Mouse (Mus musculus) leukemia stem cell, adult 10-12 weeks (primary cell): ENCODE results near the gene Stat4. TPM values are rescaled to one million over a fixed set of nuclear protein-coding genes. Genes with fewer than 3 reads are reported as not detected.

Experiments used
- polyA plus RNA-seq: library from polyadenylated mRNA; stranded (reverse); fragments of >175 nt; gene quantifications from 2 replicates; pipeline ENCODE4 v1.2.3, GENCODE M21; 2012; ENCODE audit warnings: low replicate concordance

Gene Stat4
- 0.23 TPM in 1 of 2 replicates, not detected in the other for polyA plus RNA-seq

GRCm38 (mm10) chr1:51986848-51987247 is at the start of gene Stat4:
Gene Stat4 (plus strand): TSS chr1:51987148.

DNA sequence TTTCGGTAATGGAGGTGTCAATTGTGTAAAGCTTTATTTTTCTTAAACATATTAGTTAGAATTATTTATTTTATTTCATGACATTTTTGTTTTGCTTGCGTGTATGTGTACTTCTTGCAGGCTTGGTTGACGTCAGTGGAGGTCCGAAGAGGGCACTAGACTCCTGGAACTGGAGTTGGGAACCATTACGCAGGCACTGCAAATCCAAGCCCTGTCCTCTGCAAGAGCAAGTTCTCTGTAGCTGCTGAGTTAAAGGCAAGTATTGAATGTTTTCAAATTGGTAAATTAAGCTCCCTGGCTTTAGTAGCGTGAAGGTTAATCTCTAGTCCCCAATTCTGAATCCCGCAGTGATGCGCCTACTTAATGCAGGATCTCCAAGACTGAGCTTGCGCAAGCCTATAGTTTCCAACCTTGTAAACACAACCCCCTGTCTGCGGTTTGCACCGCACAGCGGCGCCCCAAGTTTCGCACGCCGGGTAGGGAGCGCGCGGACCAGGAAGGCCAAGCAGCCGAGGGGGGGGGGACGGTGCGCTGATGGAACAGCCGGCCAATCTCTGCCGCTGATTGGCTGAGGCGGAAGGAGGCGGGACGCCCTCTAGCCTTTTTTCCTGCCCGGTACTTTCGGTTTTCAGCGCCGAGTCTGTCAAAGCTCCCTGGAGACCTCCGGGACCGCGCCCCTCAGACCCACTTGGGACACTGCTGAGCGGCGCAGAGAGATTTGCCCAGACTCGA is 132.1 kb downstream of the Stat4 start, which contains the start of gene Stat1:
Gene Stat1 (plus strand): TSS at position 581 of the 732 bp plus-strand sequence.

Other genes with a start within 250 kb of the Stat4 start
- gene Myo1b, start 71.1 kb upstream of the Stat4 start, polyA plus RNA-seq = 0.26 and 0.39 TPM in 2 replicates
- 4.6 and 41.9 TPM in 2 replicates for gene Stat1, start 132.3 kb downstream of the Stat4 start, polyA plus RNA-seq
- gene Gls, start 246.1 kb downstream of the Stat4 start, polyA plus RNA-seq = 97.6 and 116 TPM in 2 replicates